Mouse (Mus musculus) cerebellum, adult 11-12 months (tissue): ENCODE measurements around the gene Ppp2r5a.

ENCODE experiments used
- DNase-seq: peaks from one replicate; pipeline ENCODE4 v3.0.0; 2022

Gene Ppp2r5a

DNA sequence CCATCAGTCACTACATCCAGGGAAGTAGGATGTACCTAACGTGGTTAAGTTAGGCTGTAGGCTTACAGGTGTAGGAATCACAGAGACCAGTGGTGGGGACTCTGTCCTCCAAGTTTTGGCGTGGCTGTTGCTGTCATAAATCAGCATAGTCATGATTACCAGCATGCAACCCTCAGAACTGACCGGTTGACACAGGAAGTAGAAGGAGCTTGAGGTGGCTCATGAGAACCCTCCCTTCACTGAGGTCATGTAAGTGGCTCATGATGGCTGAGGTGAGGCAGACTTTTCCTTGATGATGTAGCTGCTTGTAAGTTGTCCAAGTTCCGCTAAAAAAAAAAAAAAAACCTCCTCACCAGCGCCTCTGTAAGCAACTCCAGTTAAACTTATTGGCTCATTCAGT lies 14.0 kb upstream of the Ppp2r5a start:
- DNase-seq: no peak

GRCm38 (mm10) chr1:191416611-191417010 lies 13.5 kb upstream of the Ppp2r5a start:
- DNase-seq: no peak

DNA sequence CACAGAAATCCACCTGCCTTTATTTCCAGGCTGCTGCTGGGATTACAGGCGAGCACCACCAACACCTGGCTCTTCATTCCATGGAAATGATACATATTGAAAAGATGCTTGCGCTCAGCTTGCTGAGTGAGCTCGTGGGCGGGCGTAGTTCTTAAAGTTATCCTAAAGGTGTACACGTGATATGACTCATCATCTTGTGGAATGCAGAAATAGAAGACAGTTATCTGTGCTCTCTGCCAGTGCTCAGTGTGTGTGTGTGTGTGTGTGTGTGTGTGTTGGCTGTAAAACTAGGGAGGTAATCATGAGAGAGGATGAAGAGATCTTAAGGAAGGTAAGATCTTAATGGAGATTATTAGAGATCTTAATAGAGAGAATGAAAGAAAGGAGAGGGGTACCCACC lies 11.4 kb upstream of the Ppp2r5a start:
- DNase-seq: no peak

- DNase-seq: no peak
Observed at GRCm38 (mm10) chr1:191413691-191414415, 10.8 kb upstream of the Ppp2r5a start.

DNA sequence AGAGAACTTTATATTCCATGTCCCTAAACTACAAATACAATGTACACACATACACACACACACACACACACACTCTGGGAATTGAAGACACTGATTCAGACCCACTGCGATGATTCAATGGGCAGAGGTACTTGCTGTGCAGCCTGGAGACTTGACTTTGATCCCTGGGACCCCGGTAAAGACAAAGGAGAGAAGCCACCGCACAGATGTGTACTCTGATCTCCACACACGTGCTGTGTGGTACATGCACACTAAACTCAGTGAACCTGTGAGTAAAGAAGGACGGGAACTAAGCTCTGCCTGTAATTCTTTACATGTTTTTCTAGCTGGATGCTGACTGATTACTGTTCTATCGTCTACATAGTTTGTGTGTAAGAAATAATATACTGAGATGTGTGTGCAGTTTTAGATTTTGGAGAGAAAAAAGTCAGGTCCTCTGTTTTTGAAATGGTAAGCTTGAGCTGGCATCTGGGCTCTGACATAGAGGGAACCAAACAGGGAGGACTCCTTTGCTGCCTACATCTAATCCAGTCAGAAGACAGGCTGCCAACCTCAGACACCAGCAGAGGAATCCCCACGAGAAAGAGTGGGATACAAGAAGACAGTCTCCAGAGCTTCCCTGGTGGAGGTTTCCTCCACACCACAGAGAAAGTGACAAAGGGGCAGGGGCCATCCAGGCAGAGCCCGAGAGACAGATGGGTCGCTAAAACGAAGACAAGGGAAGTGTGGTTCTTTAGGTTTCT lies 7.4 kb upstream of the Ppp2r5a start:
- DNase-seq: no peak

GRCm38 (mm10) chr1:191407246-191407645 lies 4.2 kb upstream of the Ppp2r5a start:
- DNase-seq: no peak

- DNase-seq: no peak
Observed at GRCm38 (mm10) chr1:191406516-191406915, 3.4 kb upstream of the Ppp2r5a start.

- DNase-seq: no peak
Observed at GRCm38 (mm10) chr1:191404721-191405329, 1.8 kb upstream of the Ppp2r5a start.

GRCm38 (mm10) chr1:191404301-191404700 lies 1.2 kb upstream of the Ppp2r5a start:
- no peak for DNase-seq

DNA sequence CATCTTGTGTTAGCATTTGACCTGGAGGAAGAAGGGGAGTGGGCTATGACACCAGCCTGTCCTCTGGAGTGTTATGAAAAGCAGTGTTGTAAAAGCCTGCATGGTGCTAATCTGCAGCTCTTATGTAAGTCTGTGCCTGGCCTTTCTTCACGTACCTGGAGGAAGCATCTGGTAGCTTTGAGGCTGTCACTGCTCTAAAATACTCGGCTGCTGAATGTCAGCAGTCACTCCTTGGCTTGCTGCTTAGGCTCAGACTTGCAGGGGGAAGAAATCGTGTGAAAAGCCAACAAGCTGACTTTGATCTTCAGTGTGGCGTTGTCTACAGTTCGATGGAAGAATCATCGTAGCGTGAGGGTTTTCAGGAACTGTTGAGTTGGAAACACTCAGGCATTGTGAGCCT lies 566 bp downstream of the Ppp2r5a start:
- DNase-seq: no peak

DNA sequence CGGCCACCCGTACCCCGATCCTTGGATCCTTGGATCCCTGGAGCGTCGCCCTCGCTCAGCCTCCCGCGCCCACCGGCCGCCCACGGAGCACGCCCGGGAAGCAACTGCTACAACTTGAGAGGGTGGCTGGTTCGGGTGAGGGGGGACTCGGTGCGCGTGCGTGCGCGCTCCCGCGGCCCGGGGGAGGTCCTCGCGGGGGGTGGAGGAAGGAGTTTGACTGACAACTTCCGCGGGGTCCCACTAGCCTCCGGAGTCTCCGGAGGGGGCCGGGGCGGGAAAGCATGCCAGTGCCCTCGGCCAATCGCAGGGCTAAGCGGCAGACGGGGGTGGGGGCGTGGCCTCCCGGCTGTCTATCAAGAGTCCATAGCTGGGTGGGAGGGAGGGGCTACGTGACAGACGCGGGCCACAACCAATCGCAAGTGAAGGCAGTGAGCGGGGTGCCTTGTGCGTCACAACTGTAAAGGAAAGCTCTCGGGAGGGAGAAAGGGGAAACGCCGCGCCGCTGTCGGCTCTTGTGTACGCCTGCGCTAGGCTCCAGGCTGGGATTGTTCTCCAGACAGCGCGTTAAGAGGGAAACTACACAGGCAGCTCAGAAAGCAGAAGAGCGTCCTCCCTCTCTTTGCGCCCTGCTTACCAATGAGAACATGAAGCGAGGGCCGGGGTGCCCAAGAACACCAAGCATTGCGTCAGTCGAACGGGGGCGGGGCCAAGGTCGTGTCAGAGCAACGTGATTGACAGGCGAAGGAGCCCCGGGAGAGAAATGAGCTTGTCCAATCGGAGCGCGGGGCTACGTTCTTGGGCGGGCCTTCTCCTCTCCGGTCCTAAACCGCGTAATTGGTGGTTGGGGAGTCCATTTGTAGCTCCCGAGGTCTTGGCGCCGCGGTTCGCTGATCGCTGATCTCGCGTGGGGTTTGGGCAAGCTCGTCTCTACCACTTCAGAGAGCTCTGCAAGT lies 5.9 kb downstream of the Ppp2r5a start:
- peak; percentile 99 for DNase-seq

DNA sequence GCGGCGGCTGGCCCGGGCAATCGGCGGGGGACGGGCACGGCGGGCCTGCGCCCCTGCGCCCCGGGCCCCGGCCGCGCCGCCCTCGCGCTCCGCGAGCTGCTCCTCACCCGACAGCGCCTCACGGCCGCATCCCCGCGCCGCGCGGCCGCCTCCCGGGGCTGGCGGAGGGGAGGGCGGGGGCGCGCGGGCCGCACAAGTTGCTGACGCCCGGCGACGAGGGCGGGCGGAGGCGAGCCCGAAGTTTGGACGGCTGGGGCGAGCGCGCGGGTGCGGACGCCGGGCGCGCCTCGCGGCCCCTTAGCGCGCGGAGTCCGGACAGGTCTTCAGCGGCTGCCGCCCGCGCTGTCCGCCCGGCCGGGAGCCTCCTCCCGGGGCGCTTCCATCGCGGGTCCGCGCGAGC lies 6.6 kb downstream of the Ppp2r5a start:
- no peak for DNase-seq

DNA sequence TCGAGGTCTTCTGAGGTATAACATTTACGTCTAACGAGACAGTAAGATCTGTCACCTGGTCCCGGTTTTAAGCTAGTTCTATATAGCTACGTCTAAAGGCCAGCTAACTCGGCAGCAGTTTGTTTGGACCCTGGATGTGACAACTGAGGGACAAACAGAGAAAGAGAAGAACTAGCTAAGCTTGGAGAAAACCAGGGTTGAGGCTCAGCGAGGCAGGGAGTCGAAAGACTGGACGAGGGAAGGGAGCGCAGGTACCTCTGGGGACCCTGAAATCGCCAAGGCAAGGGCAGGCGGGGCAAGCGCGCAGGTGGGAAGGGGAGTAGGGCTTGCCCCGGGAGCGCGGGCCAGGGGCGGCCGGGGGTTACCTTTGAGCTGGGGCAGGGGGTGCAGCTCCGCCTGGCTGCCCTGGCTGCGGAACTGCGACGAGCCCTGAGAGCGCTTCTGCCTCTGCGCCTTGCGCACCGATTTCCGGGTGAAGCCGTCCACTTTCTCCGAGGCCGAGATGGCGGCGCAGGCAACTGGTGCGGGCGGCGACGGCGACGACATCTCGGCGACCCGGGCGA lies 7.1 kb downstream of the Ppp2r5a start:
- peak; percentile 49 for DNase-seq

GRCm38 (mm10) chr1:191395200-191395599 lies 7.9 kb downstream of the Ppp2r5a start:
- DNase-seq: no peak

DNA sequence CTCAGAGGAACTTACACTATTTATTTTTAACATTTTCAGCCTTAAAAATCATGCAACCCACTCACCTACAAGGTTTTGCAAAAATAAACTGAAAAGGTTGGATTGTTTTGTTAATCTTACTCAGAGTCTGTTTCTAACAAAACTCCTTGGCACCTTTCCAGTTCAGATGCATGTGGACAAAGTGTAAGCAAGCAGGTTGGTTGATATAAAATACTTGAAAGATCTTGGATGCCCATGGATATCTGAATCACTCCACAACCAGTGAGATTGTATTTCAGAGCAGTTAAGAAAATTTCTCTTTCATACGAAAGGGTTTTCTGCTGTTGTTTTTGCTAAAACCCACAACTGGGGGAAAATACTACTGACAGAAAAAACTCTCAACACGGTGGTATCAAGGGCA lies 8.9 kb downstream of the Ppp2r5a start:
- DNase-seq: no peak

DNA sequence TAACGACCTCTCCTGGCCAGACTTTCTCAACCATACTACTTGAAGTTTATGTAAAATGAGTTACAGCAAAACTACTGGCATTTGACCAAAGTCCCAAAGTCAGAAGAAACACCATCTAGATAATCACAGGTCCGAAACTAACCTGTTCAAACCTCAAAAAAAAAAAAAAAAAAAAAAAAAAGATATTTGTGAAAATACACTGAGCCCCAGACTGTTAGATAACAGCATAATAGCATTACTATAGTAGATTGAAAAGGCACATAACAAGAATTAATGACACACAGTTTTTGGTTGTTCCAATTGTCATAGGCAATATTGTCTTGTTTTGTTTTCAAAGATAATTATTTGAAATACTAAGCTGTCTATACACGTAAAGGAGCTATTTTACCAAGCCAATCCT lies 9.5 kb downstream of the Ppp2r5a start:
- DNase-seq: no peak

DNA sequence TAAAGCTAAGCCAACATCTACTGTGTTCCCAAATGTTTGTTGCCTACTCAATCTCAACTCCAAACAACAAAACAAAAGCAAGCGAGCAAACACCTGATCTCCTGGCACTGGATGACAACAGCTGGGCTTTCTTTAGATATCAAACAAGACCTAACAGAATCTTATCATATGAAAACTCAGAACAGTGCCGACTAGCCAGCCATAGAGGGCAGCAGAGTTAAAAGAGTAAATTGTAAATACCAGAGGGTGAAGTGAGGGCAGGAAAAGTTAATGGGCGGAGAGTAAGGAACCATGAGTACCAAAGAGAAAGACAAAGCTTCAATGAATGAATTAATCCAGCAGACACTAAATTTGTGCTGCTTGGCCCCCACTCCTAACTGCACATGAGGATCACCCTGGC lies 11.8 kb downstream of the Ppp2r5a start:
- peak; percentile 27 for DNase-seq

- no peak for DNase-seq
Observed at GRCm38 (mm10) chr1:191384786-191385430, 18.2 kb downstream of the Ppp2r5a start.

DNA sequence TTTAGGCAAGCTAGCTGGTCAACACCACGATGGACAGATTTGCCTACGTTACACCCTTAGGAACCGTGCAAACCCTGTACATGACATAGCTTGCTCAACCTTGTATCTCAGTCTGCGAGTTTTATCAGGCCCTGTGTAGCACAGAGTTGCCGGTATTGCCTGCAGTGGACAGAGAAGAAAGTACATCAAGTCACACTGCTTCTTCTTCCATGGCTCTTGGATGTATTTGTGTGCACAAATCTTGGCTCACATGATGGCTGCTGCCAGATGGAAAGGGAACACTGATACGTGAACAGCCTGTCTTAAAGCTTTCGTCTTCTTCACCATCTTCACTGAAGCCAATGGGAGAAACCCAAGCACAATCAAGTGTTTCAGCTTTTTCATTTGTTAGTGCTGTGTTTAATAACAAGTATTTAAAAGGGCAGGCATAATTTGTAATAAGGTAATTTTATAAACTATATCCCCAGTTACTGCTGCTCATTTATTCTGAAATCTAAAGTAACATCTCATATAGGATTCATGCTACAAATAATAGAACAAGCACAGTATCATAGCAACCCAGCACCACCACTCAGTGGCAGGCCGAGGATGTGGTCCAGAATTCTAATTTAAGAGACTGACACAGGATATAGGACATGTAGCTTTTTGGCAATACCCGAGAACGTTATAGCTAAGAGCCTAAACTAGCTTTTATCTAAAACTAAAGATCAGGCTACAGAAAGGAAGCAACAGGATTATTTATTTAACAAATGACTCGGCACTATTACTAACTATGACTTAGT lies 20.9 kb downstream of the Ppp2r5a start:
- no peak for DNase-seq

- DNase-seq: no peak
Observed at GRCm38 (mm10) chr1:191380843-191381242, 22.2 kb downstream of the Ppp2r5a start.

- no peak for DNase-seq
Observed at GRCm38 (mm10) chr1:191378080-191378479, 25.0 kb downstream of the Ppp2r5a start.
